In the genomic region with DNA sequence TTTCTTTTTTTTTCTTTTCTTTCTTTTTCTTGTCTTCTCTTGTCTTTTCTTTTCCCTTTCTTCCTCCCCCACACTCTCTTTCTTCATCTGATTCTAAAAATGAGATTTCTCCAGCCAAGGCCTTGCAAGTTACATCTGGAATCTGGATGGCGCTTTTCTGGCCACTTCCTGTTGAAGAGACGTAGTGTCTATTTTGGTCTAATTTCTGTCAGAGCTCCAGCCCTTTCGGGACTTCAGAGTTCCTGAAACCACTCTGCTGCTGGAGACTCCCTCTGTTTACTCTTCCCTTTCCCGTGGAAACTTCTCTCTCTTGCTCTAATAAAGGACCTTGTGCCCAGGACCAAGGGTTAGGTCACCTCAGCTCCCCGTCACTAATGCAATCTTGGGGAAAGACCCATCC, we compare ENCODE assay signal across 10 mouse cellular contexts. TPM values are rescaled to one million over a fixed set of nuclear protein-coding genes. Genes with fewer than 3 reads are reported as not detected.
DNase-seq lines count a peak whose midpoint lies in the region; ATAC-seq lines count a peak whose summit lies in the region.
"Had no signal": no experiment of that assay in that cellular context is flagged by ENCODE, and none has a peak within 500 bp of the region (broad histone marks: within the 10 kb centered on the region; RNA-seq: fewer than 3 reads in every experiment).

No protein-coding gene starts in this region.

- no peaks in the 10 kb centered on the region for H3K9me3 ChIP-seq in limb, embryonic 15.5 days
- H3K9me3 ChIP-seq in limb, embryonic 10.5 days (replicated peaks): no peaks in the 10 kb centered on the region
- no peaks in the 10 kb centered on the region for H3K9me3 ChIP-seq in heart, embryonic 16.5 days (replicated peaks; ENCODE audit: control insufficient read depth, low read length)
- H3K9me3 ChIP-seq in stomach, embryonic 15.5 days: no peaks in the 10 kb centered on the region
- no peaks in the 10 kb centered on the region for H3K9me3 ChIP-seq in forebrain, embryonic 14.5 days (replicated peaks; ENCODE audit: control insufficient read depth, low read length)
- H3K9me3 ChIP-seq: embryonic facial prominence, embryonic 12.5 days had no signal

- H3K4me3 ChIP-seq in limb, embryonic 15.5 days: no peak overlapping the region
- H3K4me3 ChIP-seq in limb, embryonic 10.5 days: no peak overlapping the region
- no peak overlapping the region for H3K4me3 ChIP-seq in heart, embryonic 16.5 days (ENCODE audit: low read length)
- H3K4me3 ChIP-seq in stomach, embryonic 15.5 days (replicated peaks): no peak overlapping the region
- H3K4me3 ChIP-seq in forebrain, embryonic 14.5 days (ENCODE audit: low read depth, low read length): no peak overlapping the region
- H3K4me3 ChIP-seq: embryonic facial prominence, embryonic 12.5 days had no signal

- no peak overlapping the region for H3K9ac ChIP-seq in limb, embryonic 15.5 days
- H3K9ac ChIP-seq in heart, embryonic 16.5 days (ENCODE audit: low read length): no peak overlapping the region
- H3K9ac ChIP-seq in stomach, embryonic 15.5 days: no peak overlapping the region
- no peak overlapping the region for H3K9ac ChIP-seq in forebrain, embryonic 14.5 days (ENCODE audit: low read length)
- H3K9ac ChIP-seq: embryonic facial prominence, embryonic 12.5 days had no signal

- no peaks in the 10 kb centered on the region for H3K36me3 ChIP-seq in limb, embryonic 15.5 days
- H3K36me3 ChIP-seq in limb, embryonic 10.5 days: no peaks in the 10 kb centered on the region
- no peaks in the 10 kb centered on the region for H3K36me3 ChIP-seq in heart, embryonic 16.5 days (ENCODE audit: control insufficient read depth, insufficient read depth)
- H3K36me3 ChIP-seq in stomach, embryonic 15.5 days: no peaks in the 10 kb centered on the region
- no peaks in the 10 kb centered on the region for H3K36me3 ChIP-seq in forebrain, embryonic 14.5 days (ENCODE audit: control insufficient read depth, insufficient read depth, low read length)
- H3K36me3 ChIP-seq: embryonic facial prominence, embryonic 12.5 days had no signal

- WGBS in limb, embryonic 15.5 days: 48% methylated on average over 5 of the region's 5 CpGs
- 67% methylated on average over 5 of the region's 5 CpGs for WGBS in limb, embryonic 10.5 days
- WGBS in heart, embryonic 16.5 days: 22% methylated on average over 5 of the region's 5 CpGs
- WGBS in stomach, embryonic 15.5 days: 31% methylated on average over 5 of the region's 5 CpGs
- WGBS in forebrain, embryonic 14.5 days: 82% methylated on average over 5 of the region's 5 CpGs

- no peak for ATAC-seq in limb, embryonic 15.5 days (ENCODE audit: insufficient number of reproducible peaks, low FRiP score, low TSS enrichment, low read depth)
- no peak; the same call in 1 of the 2 replicates for ATAC-seq in heart, embryonic 16.5 days (replicated peaks; ENCODE audit: extremely low read depth, insufficient read depth, low FRiP score)
- ATAC-seq in stomach, embryonic 15.5 days (ENCODE audit: insufficient read depth, low FRiP score, low read depth): no peak
- no peak for ATAC-seq in forebrain, embryonic 14.5 days

- no peak for DNase-seq in limb, embryonic 10.5 days (ENCODE audit: low spot score)
- DNase-seq in kidney, postnatal 14 days: peak; percentile 60
- DNase-seq in forebrain, embryonic 14.5 days (ENCODE audit: low spot score): no peak
- DNase-seq in adrenal gland, postnatal 14 days: no peak
- DNase-seq: thymus, adult 2 months had no signal

- H3K4me1 ChIP-seq in limb, embryonic 15.5 days: peaks cover 9% of the 10 kb centered on the region
- peaks cover 7% of the 10 kb centered on the region for H3K4me1 ChIP-seq in limb, embryonic 10.5 days
- peaks cover 8% of the 10 kb centered on the region for H3K4me1 ChIP-seq in heart, embryonic 16.5 days (ENCODE audit: control insufficient read depth, insufficient read depth, low read length)
- peaks cover 2% of the 10 kb centered on the region; the same call in 1 of the 2 replicates for H3K4me1 ChIP-seq in stomach, embryonic 15.5 days
- H3K4me1 ChIP-seq in forebrain, embryonic 14.5 days (ENCODE audit: control insufficient read depth, insufficient read depth, low read length): peaks cover 5% of the 10 kb centered on the region; the same call in 1 of the 2 replicates

- H3K27me3 ChIP-seq in limb, embryonic 15.5 days: no peaks in the 10 kb centered on the region
- peaks cover 20% of the 10 kb centered on the region; the same call in 1 of the 2 replicates for H3K27me3 ChIP-seq in limb, embryonic 10.5 days (ENCODE audit: low read depth, poor library complexity, severe bottlenecking)
- H3K27me3 ChIP-seq in heart, embryonic 16.5 days (ENCODE audit: control insufficient read depth, insufficient read depth, low read length): no peaks in the 10 kb centered on the region
- H3K27me3 ChIP-seq in stomach, embryonic 15.5 days (replicated peaks): no peaks in the 10 kb centered on the region
- no peaks in the 10 kb centered on the region for H3K27me3 ChIP-seq in forebrain, embryonic 14.5 days (replicated peaks; ENCODE audit: control insufficient read depth, insufficient read depth, low read length)

- H3K27ac ChIP-seq in limb, embryonic 15.5 days: 0 out of 2 replicates have a peak overlapping the region, but pooled peaks have one; percentile 47
- no peak overlapping the region for H3K27ac ChIP-seq in limb, embryonic 10.5 days
- peak overlapping the region; percentile 73 for H3K27ac ChIP-seq in heart, embryonic 16.5 days (ENCODE audit: low read length)
- H3K27ac ChIP-seq in stomach, embryonic 15.5 days: peak overlapping the region; percentile 41
- H3K27ac ChIP-seq in forebrain, embryonic 14.5 days (ENCODE audit: low read depth, low read length): no peak overlapping the region
- H3K27ac ChIP-seq: embryonic facial prominence, embryonic 12.5 days had no signal

- H3K4me2 ChIP-seq in limb, embryonic 15.5 days: no peak overlapping the region
- H3K4me2 ChIP-seq in heart, embryonic 16.5 days (ENCODE audit: low read depth, low read length): no peak overlapping the region
- no peak overlapping the region for H3K4me2 ChIP-seq in stomach, embryonic 15.5 days
- H3K4me2 ChIP-seq in forebrain, embryonic 14.5 days (ENCODE audit: low read length): no peak overlapping the region
- H3K4me2 ChIP-seq: embryonic facial prominence, embryonic 12.5 days had no signal

RNA-seq across cellular contexts. Expression of a gene that starts 4.0 kb away (rescaled TPM):
- 58.0 and 58.9 TPM in 2 replicates for polyA plus RNA-seq in limb, embryonic 15.5 days (2015; fragmentation: Nextera tagmentation; extraction: Ambion mirVana)
- 0.45 and 0.64 TPM in 2 replicates for polyA plus RNA-seq in limb, embryonic 10.5 days (2016; fragmentation: Nextera tagmentation; extraction: Ambion mirVana)
- 6.2 and 6.3 TPM in 2 replicates for polyA plus RNA-seq in heart, embryonic 16.5 days (2015; fragmentation: Nextera tagmentation; extraction: Ambion mirVana)
- polyA plus RNA-seq in stomach, embryonic 15.5 days (2015; fragmentation: Nextera tagmentation; extraction: Ambion mirVana): 10.1 and 10.4 TPM in 2 replicates
- 5.6 and 8.7 TPM in 2 replicates for polyA plus RNA-seq in forebrain, embryonic 14.5 days (2014; fragmentation: Nextera tagmentation; extraction: Ambion mirVana)
- total RNA-seq in adrenal gland, postnatal 14 days (2021): 7.8 and 9.3 TPM in 2 replicates
- total RNA-seq: megakaryocyte progenitor cell, adult 5-6 weeks had no signal

RNA-seq across cellular contexts. Expression of a gene that starts 36.6 kb away (rescaled TPM):
- polyA plus RNA-seq in limb, embryonic 15.5 days (2015; fragmentation: Nextera tagmentation; extraction: Ambion mirVana): 55.0 and 60.2 TPM in 2 replicates
- polyA plus RNA-seq in limb, embryonic 10.5 days (2016; fragmentation: Nextera tagmentation; extraction: Ambion mirVana): 49.2 and 59.9 TPM in 2 replicates
- 37.6 and 40.5 TPM in 2 replicates for polyA plus RNA-seq in heart, embryonic 16.5 days (2015; fragmentation: Nextera tagmentation; extraction: Ambion mirVana)
- 51.0 and 51.8 TPM in 2 replicates for polyA plus RNA-seq in stomach, embryonic 15.5 days (2015; fragmentation: Nextera tagmentation; extraction: Ambion mirVana)
- polyA plus RNA-seq in forebrain, embryonic 14.5 days (2014; fragmentation: Nextera tagmentation; extraction: Ambion mirVana): 70.5 and 76.7 TPM in 2 replicates
- total RNA-seq in adrenal gland, postnatal 14 days (2021): 39.9 and 43.4 TPM in 2 replicates

RNA-seq across cellular contexts. Expression of a gene that starts 44.1 kb away (rescaled TPM):
- 74.1 and 78.7 TPM in 2 replicates for polyA plus RNA-seq in limb, embryonic 15.5 days (2015; fragmentation: Nextera tagmentation; extraction: Ambion mirVana)
- polyA plus RNA-seq in limb, embryonic 10.5 days (2016; fragmentation: Nextera tagmentation; extraction: Ambion mirVana): 86.4 and 104 TPM in 2 replicates
- polyA plus RNA-seq in heart, embryonic 16.5 days (2015; fragmentation: Nextera tagmentation; extraction: Ambion mirVana): 110 and 121 TPM in 2 replicates
- polyA plus RNA-seq in stomach, embryonic 15.5 days (2015; fragmentation: Nextera tagmentation; extraction: Ambion mirVana): 60.9 and 62.4 TPM in 2 replicates
- polyA plus RNA-seq in forebrain, embryonic 14.5 days (2014; fragmentation: Nextera tagmentation; extraction: Ambion mirVana): 34.9 and 44.3 TPM in 2 replicates
- 48.0 and 48.2 TPM in 2 replicates for total RNA-seq in adrenal gland, postnatal 14 days (2021)

RNA-seq across cellular contexts. Expression of a gene that starts 58.5 kb away (rescaled TPM):
- 9.5 and 11.3 TPM in 2 replicates for polyA plus RNA-seq in limb, embryonic 15.5 days (2015; fragmentation: Nextera tagmentation; extraction: Ambion mirVana)
- polyA plus RNA-seq in limb, embryonic 10.5 days (2016; fragmentation: Nextera tagmentation; extraction: Ambion mirVana): 36.3 and 40.6 TPM in 2 replicates
- 19.5 and 20.4 TPM in 2 replicates for polyA plus RNA-seq in heart, embryonic 16.5 days (2015; fragmentation: Nextera tagmentation; extraction: Ambion mirVana)
- polyA plus RNA-seq in stomach, embryonic 15.5 days (2015; fragmentation: Nextera tagmentation; extraction: Ambion mirVana): 12.7 and 13.5 TPM in 2 replicates
- 7.7 and 8.7 TPM in 2 replicates for polyA plus RNA-seq in forebrain, embryonic 14.5 days (2014; fragmentation: Nextera tagmentation; extraction: Ambion mirVana)
- 5.0 and 7.7 TPM in 2 replicates for total RNA-seq in adrenal gland, postnatal 14 days (2021)

Comparison
In these comparisons a context has a peak if more than half of its experiments do, and no peak if none do; other contexts are left out.
1. H3K27ac ChIP-seq: peak in limb, embryonic 15.5 days (single experiment), heart, embryonic 16.5 days (single experiment) and stomach, embryonic 15.5 days (single experiment); none in limb, embryonic 10.5 days (single experiment) and forebrain, embryonic 14.5 days (single experiment).